Mouse (Mus musculus) embryonic fibroblast, embryonic 13.5 days (primary cell): Measurements from ENCODE around the gene Atxn7.

ENCODE experiments used
- CTCF ChIP-seq: IDR thresholded peaks from 2 replicates; pipeline ENCODE4 v1.5.1; 2011; ENCODE audit warnings: mild to moderate bottlenecking, control low read depth, low read length, moderate library complexity, borderline replicate concordance; ENCODE audit not compliant: insufficient read depth
- POLR2A ChIP-seq: IDR thresholded peaks from 2 replicates; pipeline ENCODE4 v1.6.1; 2011; ENCODE audit warnings: low read depth, mild to moderate bottlenecking, control low read depth, low read length, moderate library complexity

DNA sequence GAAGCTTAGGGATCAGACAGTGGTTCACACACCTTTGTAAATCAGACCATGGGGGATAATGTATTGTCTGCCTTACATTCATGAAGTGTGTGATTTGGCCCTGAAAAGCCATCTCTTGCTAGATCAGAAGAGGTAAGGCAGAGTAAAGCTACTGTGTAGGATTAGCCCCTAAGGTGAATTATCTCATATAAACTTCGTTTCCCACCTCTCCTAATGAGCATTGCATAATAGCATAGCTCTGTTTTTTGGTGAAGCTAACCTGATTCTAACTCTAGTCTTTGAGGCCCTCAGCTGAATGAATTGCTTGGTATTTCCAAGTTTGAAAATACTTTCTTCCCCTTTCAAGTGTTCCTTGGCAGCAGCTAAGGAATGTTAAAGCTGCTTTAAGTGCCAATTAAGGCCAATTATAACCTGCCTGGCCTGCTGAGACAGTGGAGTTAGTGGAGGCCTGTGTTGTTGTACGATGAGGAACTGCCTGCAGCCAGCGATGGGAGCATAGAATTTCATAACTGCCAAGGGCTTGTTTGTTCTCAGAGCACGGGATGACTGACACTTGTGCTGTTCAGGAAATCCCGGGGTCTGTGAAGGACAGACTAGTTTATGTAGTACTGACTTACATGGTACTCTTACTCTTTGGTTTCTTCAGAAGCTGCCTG, 103.4 kb downstream of the Atxn7 start:
- TF ChIP-seq CTCF (no peak), POLR2A (no peak)
